In genomic region chr1:63057849-63058248, GRCm38 (mm10) we compare ENCODE assay signal across 22 mouse cellular contexts. TPM values are rescaled to one million over a fixed set of nuclear protein-coding genes. Genes with fewer than 3 reads are reported as not detected.
A peak's percentile ranks its signal among the peaks of the same experiment; 100 is the strongest.
DNase-seq lines count a peak whose midpoint lies in the region; ATAC-seq and TF ChIP-seq lines count a peak whose summit lies in the region.
"Had no signal": no experiment of that assay in that cellular context is flagged by ENCODE, and none has a peak within 500 bp of the region (broad histone marks: within the 10 kb centered on the region; RNA-seq: fewer than 3 reads in every experiment).

No protein-coding gene starts in this region.

- TF ChIP-seq CTCF in heart, adult 2 months (IDR thresholded peaks at IDR 0.05) = no peak
- no peak for TF ChIP-seq CTCF in E14TG2a.4 (conservative IDR thresholded peaks at IDR 0.05; ENCODE audit: low read length)

- TF ChIP-seq EP300 in heart, adult 2 months (IDR thresholded peaks at IDR 0.05; ENCODE audit: insufficient read depth, low read depth, low read length) = no peak

- no peak for TF ChIP-seq POLR2A in heart, adult 2 months (IDR thresholded peaks at IDR 0.05; ENCODE audit: insufficient read depth, low read depth, low read length)

- H3K4me3 ChIP-seq in heart, adult 2 months = no peak overlapping the region
- peak overlapping the region; percentile 41 for H3K4me3 ChIP-seq in E14TG2a.4 (replicated peaks; ENCODE audit: low read length)
- no peak overlapping the region for H3K4me3 ChIP-seq in embryonic facial prominence, embryonic 14.5 days (ENCODE audit: low read depth, low read length)
- H3K4me3 ChIP-seq: forebrain, embryonic 12.5 days; heart, embryonic 15.5 days; hindbrain, embryonic 15.5 days had no signal

- H3K4me1 ChIP-seq in heart, adult 2 months (ENCODE audit: control insufficient read depth, insufficient read depth, low read length) = peaks cover 1% of the 10 kb centered on the region
- peaks cover 24% of the 10 kb centered on the region for H3K4me1 ChIP-seq in E14TG2a.4 (replicated peaks; ENCODE audit: low read depth, low read length)
- no peaks in the 10 kb centered on the region for H3K4me1 ChIP-seq in embryonic facial prominence, embryonic 14.5 days (ENCODE audit: control insufficient read depth, insufficient read depth, low read length)
- H3K4me1 ChIP-seq: forebrain, embryonic 12.5 days had no signal

- peak; percentile 83 for DNase-seq in heart, adult 11 months
- DNase-seq in heart, adult 2 months = no peak
- peak; percentile 62 for DNase-seq in R1 (ENCODE audit: low read depth, low spot score)
- DNase-seq in embryonic facial prominence, embryonic 14.5 days (ENCODE audit: low spot score) = no peak
- DNase-seq in kidney, adult 9 months = no peak
- no peak for DNase-seq in adrenal gland, adult (ENCODE audit: inconsistent age in 2 of 2, low spot score in 1 of 2)
- DNase-seq: adrenal gland, adult 8-10 months; adrenal gland, postnatal 36 days; cerebellum, adult 11 months; cerebellum, adult 8-10 months; gastrocnemius, postnatal 36 days; heart, adult 18-20 months; heart, postnatal 14 days; kidney, adult 11 months had no signal

- no peaks in the 10 kb centered on the region for H3K27me3 ChIP-seq in heart, adult 2 months (ENCODE audit: control insufficient read depth, insufficient read depth, low read length)
- H3K27me3 ChIP-seq in E14TG2a.4 (ENCODE audit: insufficient read depth, low read length) = no peaks in the 10 kb centered on the region
- no peaks in the 10 kb centered on the region for H3K27me3 ChIP-seq in embryonic facial prominence, embryonic 14.5 days (replicated peaks; ENCODE audit: control insufficient read depth, insufficient read depth, low read length)
- H3K27me3 ChIP-seq: CH12.LX; forebrain, embryonic 12.5 days; heart, embryonic 15.5 days; hindbrain, embryonic 15.5 days had no signal

- no peaks in the 10 kb centered on the region for H3K79me2 ChIP-seq in heart, adult 2 months (replicated peaks; ENCODE audit: control insufficient read depth, insufficient read depth, low read length)

- H3K9me3 ChIP-seq in E14TG2a.4 (ENCODE audit: low read length) = no peaks in the 10 kb centered on the region
- H3K9me3 ChIP-seq in embryonic facial prominence, embryonic 14.5 days (ENCODE audit: control insufficient read depth, low read length) = no peaks in the 10 kb centered on the region
- H3K9me3 ChIP-seq: forebrain, embryonic 12.5 days; G1E; heart, embryonic 15.5 days; hindbrain, embryonic 15.5 days had no signal

- peaks cover 4% of the 10 kb centered on the region for H3K36me3 ChIP-seq in heart, adult 2 months (ENCODE audit: control insufficient read depth, insufficient read depth, low read length)
- peaks cover 91% of the 10 kb centered on the region for H3K36me3 ChIP-seq in E14TG2a.4 (ENCODE audit: insufficient read depth, low read length)
- H3K36me3 ChIP-seq in embryonic facial prominence, embryonic 14.5 days (ENCODE audit: control insufficient read depth, insufficient read depth, low read length) = peaks cover 64% of the 10 kb centered on the region

- no peak overlapping the region for H3K27ac ChIP-seq in heart, adult 2 months
- no peak overlapping the region for H3K27ac ChIP-seq in embryonic facial prominence, embryonic 14.5 days (replicated peaks; ENCODE audit: low read depth, low read length)
- H3K27ac ChIP-seq: heart, embryonic 15.5 days; hindbrain, embryonic 15.5 days had no signal

- H3K9ac ChIP-seq in heart, adult 2 months (ENCODE audit: low read depth, low read length) = no peak overlapping the region
- H3K9ac ChIP-seq in embryonic facial prominence, embryonic 14.5 days (ENCODE audit: low read depth, low read length) = no peak overlapping the region
- H3K9ac ChIP-seq: forebrain, embryonic 12.5 days; heart, embryonic 15.5 days; hindbrain, embryonic 15.5 days had no signal

- 92% methylated on average over 11 of the region's 11 CpGs for WGBS in heart, adult 2 months
- 84% methylated on average over 11 of the region's 11 CpGs for WGBS in embryonic facial prominence, embryonic 14.5 days

- intact Hi-C loops in heart, adult 2 months (cut with DNase I) = no loop called here

- no peak overlapping the region for H3K4me2 ChIP-seq in embryonic facial prominence, embryonic 14.5 days (ENCODE audit: low read depth, low read length)
- H3K4me2 ChIP-seq: forebrain, embryonic 12.5 days; heart, embryonic 11.5 days; heart, embryonic 15.5 days; hindbrain, embryonic 15.5 days had no signal

- ATAC-seq in embryonic facial prominence, embryonic 14.5 days (ENCODE audit: low read depth) = 0 out of 2 replicates have a peak, but pooled peaks have one; percentile 37
- no peak for ATAC-seq in erythroid progenitor cell, adult 5-6 weeks (replicated peaks; ENCODE audit: low FRiP score, poor library complexity, severe bottlenecking)

RNA-seq across cellular contexts. Expression of gene Ino80d, which starts 56.6 kb away (rescaled TPM):
- 10 to 100 TPM; 16.6 to 18.4 TPM for total RNA-seq in heart, adult 2 months (2021)
- 6.5 and 9.1 TPM in 2 replicates for polyA plus RNA-seq in heart, adult 2 months (2012; rRNA removed)
- 9.9 and 10.6 TPM in 2 replicates for polyA plus RNA-seq in embryonic facial prominence, embryonic 14.5 days (2014; fragmentation: Nextera tagmentation; extraction: Ambion mirVana)
- 22.3 and 24.7 TPM in 2 replicates for total RNA-seq in erythroid progenitor cell, adult 5-6 weeks (2015; ENCODE audit: low replicate concordance)
- total RNA-seq in erythroid progenitor cell, adult 5-6 weeks (2017; ENCODE audit: low replicate concordance) = 16.8 and 20.4 TPM in 2 replicates

Comparison
In these comparisons a context has a peak if more than half of its experiments do, and no peak if none do; other contexts are left out.
1. DNase-seq: peak in heart, adult 11 months (single experiment) and R1 (single experiment); none in heart, adult 2 months (0 of 2), embryonic facial prominence, embryonic 14.5 days (single experiment), kidney, adult 9 months (single experiment) and adrenal gland, adult (0 of 2).